Mouse (Mus musculus) myocyte (in vitro differentiated cells): Measurements from ENCODE around the gene Gm9922. TPM values are rescaled to one million over a fixed set of nuclear protein-coding genes. Genes with fewer than 3 reads are reported as not detected.

ENCODE experiments used
- H3K27me3 ChIP-seq: one replicate; pipeline ENCODE4 v1.6.1; 2011; ENCODE audit not compliant: control insufficient read depth, insufficient read depth, insufficient read length
- H3K36me3 ChIP-seq: one replicate; pipeline ENCODE4 v1.6.1; 2011; ENCODE audit not compliant: control insufficient read depth, insufficient read depth
- H3K4me2 ChIP-seq: one replicate; pipeline ENCODE4 v1.6.1; 2011; ENCODE audit warnings: low read depth, control low read depth
- H3K4me3 ChIP-seq: one replicate; pipeline ENCODE4 v1.5.1; 2011; ENCODE audit warnings: mild to moderate bottlenecking, control low read depth, moderate library complexity
- H3K79me2 ChIP-seq: one replicate; pipeline ENCODE4 v1.6.1; 2011; ENCODE audit not compliant: control insufficient read depth, insufficient read depth
- H3ac ChIP-seq: one replicate; pipeline ENCODE4 v1.6.1; 2011; ENCODE audit not compliant: control insufficient read depth, insufficient read length
- CEBPB ChIP-seq: IDR thresholded peaks from 2 replicates; pipeline ENCODE4 v1.6.1; 2011; ENCODE audit warnings: mild to moderate bottlenecking, moderate library complexity; ENCODE audit not compliant: poor library complexity, insufficient read depth, severe bottlenecking
- E2F4 ChIP-seq: IDR thresholded peaks from one replicate; pipeline ENCODE4 v1.6.1; 2011; ENCODE audit warnings: mild to moderate bottlenecking, control low read depth, moderate library complexity; ENCODE audit not compliant: insufficient read depth
- MAX ChIP-seq: IDR thresholded peaks from one replicate; pipeline ENCODE4 v1.6.1; 2011; ENCODE audit warnings: low read depth, mild to moderate bottlenecking, control low read depth
- MYOD1 ChIP-seq, 3 experiments: IDR thresholded peaks; one replicate each; pipeline ENCODE4 v1.6.1; 2011; ENCODE audit warnings: control low read depth in 2 of 3, low read depth in 2 of 3, mild to moderate bottlenecking in 2 of 3, moderate library complexity in 1 of 3; ENCODE audit not compliant: insufficient read length in 2 of 3, control insufficient read depth in 1 of 3
- MYOG ChIP-seq, 3 experiments: IDR thresholded peaks; one replicate each; pipeline ENCODE4 v1.6.1; 2011; ENCODE audit warnings: control low read depth in 2 of 3, low read depth in 2 of 3, mild to moderate bottlenecking in 2 of 3; ENCODE audit not compliant: insufficient read length in 2 of 3, control insufficient read depth in 1 of 3, insufficient read depth in 1 of 3
- POLR2A ChIP-seq: IDR thresholded peaks from one replicate; pipeline ENCODE4 v1.6.1; 2011; ENCODE audit warnings: low read depth, mild to moderate bottlenecking, control low read depth, moderate library complexity; ENCODE audit not compliant: insufficient read length
- POLR2AphosphoS2 ChIP-seq: IDR thresholded peaks from one replicate; pipeline ENCODE4 v1.6.1; 2011; ENCODE audit warnings: low read depth, control low read depth; ENCODE audit not compliant: insufficient read length
- REST ChIP-seq: IDR thresholded peaks from one replicate; pipeline ENCODE4 v1.6.1; 2011; ENCODE audit warnings: mild to moderate bottlenecking, control low read depth, moderate library complexity; ENCODE audit not compliant: insufficient read depth, insufficient read length
- SRF ChIP-seq: IDR thresholded peaks from one replicate; pipeline ENCODE4 v1.6.1; 2011; ENCODE audit warnings: low read depth; ENCODE audit not compliant: control insufficient read depth, insufficient read length
- TCF12 ChIP-seq: IDR thresholded peaks from one replicate; pipeline ENCODE4 v1.6.1; 2011; ENCODE audit warnings: mild to moderate bottlenecking, control low read depth; ENCODE audit not compliant: poor library complexity, insufficient read depth, severe bottlenecking
- TCF3 ChIP-seq: IDR thresholded peaks from one replicate; pipeline ENCODE4 v1.6.1; 2011; ENCODE audit warnings: low read depth, control low read depth; ENCODE audit not compliant: insufficient read length
- USF1 ChIP-seq: IDR thresholded peaks from one replicate; pipeline ENCODE4 v1.6.1; 2011; ENCODE audit warnings: low read depth, mild to moderate bottlenecking, control low read depth, moderate library complexity
- polyA plus RNA-seq: library from polyadenylated mRNA; unstranded; fragments of >200 nt; fragmentation: generic; extraction: Trizol; gene quantifications from one replicate; pipeline ENCODE4 v1.2.1, GENCODE M21; 2012; ENCODE audit warnings: missing spikeins

Gm9922 gene
- polyA plus RNA-seq, 1 experiment, result 0.86 TPM

- Histone ChIP-seq H3K79me2 (no peaks in the 10 kb centered on the region), H3K4me3 (no peak overlapping the region), H3K27me3 (no peaks in the 10 kb centered on the region), H3K4me2 (no peak overlapping the region), H3K36me3 (no peaks in the 10 kb centered on the region), H3ac (no peak overlapping the region)
- TF ChIP-seq E2F4 (no peak), MAX (no peak), POLR2AphosphoS2 (no peak), SRF (no peak), MYOG (IDR thresholded peaks at IDR 0.05; ENCODE audit: control insufficient read depth in 1 of 3, insufficient read depth in 1 of 3, insufficient read length in 2 of 3, low read depth in 2 of 3) (no peak)
Observed at GRCm38 (mm10) chr14:101771756-101772155, 42.1 kb upstream of the Gm9922 start.

- no peaks in the 10 kb centered on the region for H3K79me2 ChIP-seq
Observed at GRCm38 (mm10) chr14:101771336-101771735, 41.7 kb upstream of the Gm9922 start.

DNA sequence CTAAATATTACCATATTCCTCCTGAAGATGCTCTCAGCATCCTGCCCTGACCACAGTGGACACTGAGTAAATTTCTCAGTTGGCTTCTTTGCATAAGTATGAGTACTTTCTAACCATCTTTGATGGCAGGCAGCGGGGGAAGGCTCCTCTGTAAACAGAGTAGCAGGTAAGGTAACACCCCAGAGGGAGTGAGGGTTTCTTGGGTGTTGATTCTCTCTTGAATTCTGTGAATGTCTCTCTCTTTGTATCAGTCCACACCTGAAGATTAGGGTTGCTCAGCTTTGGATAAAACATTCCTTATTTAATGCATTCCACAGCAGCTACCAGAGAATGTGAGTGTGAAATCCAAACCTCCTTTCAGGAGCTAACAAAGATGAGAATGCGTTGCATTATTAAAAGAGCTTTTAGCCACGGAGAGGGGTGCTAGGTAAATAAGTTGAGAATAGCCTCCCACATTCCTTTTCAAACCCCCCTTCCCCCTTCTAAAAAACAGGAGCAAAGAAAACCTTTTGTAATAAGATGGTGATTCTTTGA lies 34.2 kb upstream of the Gm9922 start:
- H3K4me3 ChIP-seq, result no peak overlapping the region
- no peak overlapping the region for H3ac ChIP-seq
- no peak for TF ChIP-seq CEBPB
- no peak for TF ChIP-seq REST
- TF ChIP-seq MYOG (IDR thresholded peaks at IDR 0.05; ENCODE audit: control insufficient read depth in 1 of 3, insufficient read depth in 1 of 3, insufficient read length in 2 of 3, low read depth in 2 of 3), result no peak
- no peak for TF ChIP-seq TCF12
- TF ChIP-seq POLR2AphosphoS2, result no peak
- TF ChIP-seq USF1, result no peak
- no peak for TF ChIP-seq MAX
- no peak for TF ChIP-seq POLR2A
- TF ChIP-seq SRF, result no peak
- H3K4me2 ChIP-seq, result no peak overlapping the region
- no peaks in the 10 kb centered on the region for H3K36me3 ChIP-seq
- H3K27me3 ChIP-seq, result no peaks in the 10 kb centered on the region
- H3K79me2 ChIP-seq, result no peaks in the 10 kb centered on the region

More at GRCm38 (mm10) chr14:101771336-101771735, 41.7 kb upstream of the Gm9922 start:
- Histone ChIP-seq H3K36me3 (no peaks in the 10 kb centered on the region), H3K4me2 (no peak overlapping the region), H3K27me3 (no peaks in the 10 kb centered on the region), H3K4me3 (no peak overlapping the region), H3ac (no peak overlapping the region)
- TF ChIP-seq E2F4, result no peak
- no peak for TF ChIP-seq SRF
- TF ChIP-seq CEBPB, result no peak
- no peak for TF ChIP-seq REST
- no peak for TF ChIP-seq MAX
- TF ChIP-seq MYOD1 (IDR thresholded peaks at IDR 0.05; ENCODE audit: control insufficient read depth in 1 of 3, insufficient read length in 2 of 3, low read depth in 2 of 3), result no peak
- TF ChIP-seq TCF3, result no peak
- TF ChIP-seq POLR2A, result no peak
- TF ChIP-seq MYOG (IDR thresholded peaks at IDR 0.05; ENCODE audit: control insufficient read depth in 1 of 3, insufficient read depth in 1 of 3, insufficient read length in 2 of 3, low read depth in 2 of 3), result no peak
- no peak for TF ChIP-seq USF1
- no peak for TF ChIP-seq TCF12
- no peak for TF ChIP-seq POLR2AphosphoS2

DNA sequence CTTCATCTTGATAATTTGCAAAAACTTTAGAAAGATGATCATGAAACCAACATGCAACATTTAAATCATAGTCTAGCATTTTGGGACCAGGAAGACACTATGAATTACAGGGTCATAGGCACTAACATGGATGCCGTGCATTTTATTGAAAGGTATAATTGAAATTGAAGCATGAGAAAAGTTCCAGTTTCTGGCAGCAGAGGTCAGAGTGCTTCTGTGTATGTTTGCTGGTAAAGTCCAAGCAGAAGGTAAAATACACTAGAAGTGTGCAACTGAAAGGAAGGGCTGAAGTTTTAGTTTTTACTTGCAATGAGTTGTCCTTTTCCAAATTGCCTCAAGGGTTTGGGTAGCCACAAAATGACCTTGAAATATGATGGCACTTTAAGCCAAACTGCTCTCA lies 32.7 kb upstream of the Gm9922 start:
- H3ac ChIP-seq, result no peak overlapping the region
- H3K4me2 ChIP-seq, result no peak overlapping the region
- H3K27me3 ChIP-seq, result no peaks in the 10 kb centered on the region
- H3K79me2 ChIP-seq, result no peaks in the 10 kb centered on the region
- TF ChIP-seq POLR2AphosphoS2 (no peak), MYOD1 (IDR thresholded peaks at IDR 0.05; ENCODE audit: control insufficient read depth in 1 of 3, insufficient read length in 2 of 3, low read depth in 2 of 3) (no peak), MAX (no peak), MYOG (IDR thresholded peaks at IDR 0.05; ENCODE audit: control insufficient read depth in 1 of 3, insufficient read depth in 1 of 3, insufficient read length in 2 of 3, low read depth in 2 of 3) (no peak), USF1 (no peak), CEBPB (no peak), REST (no peak), E2F4 (no peak), TCF3 (no peak), POLR2A (no peak), TCF12 (no peak), SRF (no peak)
- no peak overlapping the region for H3K4me3 ChIP-seq
- H3K36me3 ChIP-seq, result no peaks in the 10 kb centered on the region

DNA sequence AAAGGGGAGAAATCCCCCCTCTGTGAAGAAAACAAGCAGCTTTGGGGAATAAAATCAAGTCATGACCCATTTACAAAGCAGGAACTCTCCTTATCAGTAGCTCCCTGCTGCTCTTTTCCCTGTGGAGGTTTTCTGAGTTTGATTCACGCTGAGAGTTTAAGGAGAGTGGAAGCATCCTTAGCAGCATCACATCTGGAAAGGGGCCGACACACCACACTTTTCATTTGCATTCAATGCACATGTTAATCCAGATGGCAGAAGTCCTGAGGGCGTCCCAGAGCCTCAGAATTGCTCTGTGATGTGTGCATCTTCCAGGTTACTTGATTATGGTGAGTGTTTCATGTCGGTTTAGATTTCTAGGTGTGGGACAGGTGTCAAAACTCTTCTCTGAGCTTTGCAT lies 25.8 kb upstream of the Gm9922 start:
- TF ChIP-seq SRF (no peak), POLR2A (no peak), MAX (no peak), CEBPB (no peak), E2F4 (no peak), REST (no peak), TCF12 (no peak), TCF3 (no peak), MYOD1 (IDR thresholded peaks at IDR 0.05; ENCODE audit: control insufficient read depth in 1 of 3, insufficient read length in 2 of 3, low read depth in 2 of 3) (no peak)
- H3K27me3 ChIP-seq, result no peaks in the 10 kb centered on the region
- H3K79me2 ChIP-seq, result no peaks in the 10 kb centered on the region
- H3K36me3 ChIP-seq, result no peaks in the 10 kb centered on the region
- H3K4me2 ChIP-seq, result no peak overlapping the region
- H3ac ChIP-seq, result no peak overlapping the region
- no peak overlapping the region for H3K4me3 ChIP-seq
